Mouse (Mus musculus) adrenal gland, adult (tissue): Measurements from ENCODE around the gene Psmd9.

Experiments used
- DNase-seq, 2 experiments: peaks; one replicate each; pipeline ENCODE4 v3.0.0; 2022 to 2023; ENCODE audit warnings: low spot score in 1 of 2; ENCODE audit not compliant: inconsistent age in 2 of 2

Gene Psmd9

GRCm38 (mm10) chr5:123169284-123169683 lies at the start of gene Psmd9:
TSS of gene Psmd9 (plus strand) at chr5:123169413.
- DNase-seq = peak in 1 of 2 experiments; percentile 18

GRCm38 (mm10) chr5:123120624-123121215 lies 48.5 kb upstream of the Psmd9 start:
- DNase-seq = no peak

GRCm38 (mm10) chr5:123122181-123122580 lies 47.0 kb upstream of the Psmd9 start:
- DNase-seq = peak in 1 of 2 experiments; percentile 33

GRCm38 (mm10) chr5:123125105-123125504 lies 44.1 kb upstream of the Psmd9 start:
- no peak for DNase-seq

- peak; percentile 76 to 81 for DNase-seq
Observed at GRCm38 (mm10) chr5:123125638-123126406, 43.4 kb upstream of the Psmd9 start.

- no peak for DNase-seq
Observed at GRCm38 (mm10) chr5:123127031-123127430, 42.2 kb upstream of the Psmd9 start.

- DNase-seq = peak; percentile 15 to 46
Observed at GRCm38 (mm10) chr5:123128426-123129169, 40.6 kb upstream of the Psmd9 start.

- DNase-seq = no peak
Observed at GRCm38 (mm10) chr5:123129170-123129757, 39.9 kb upstream of the Psmd9 start.

GRCm38 (mm10) chr5:123130030-123130813 lies 39.0 kb upstream of the Psmd9 start:
- no peak for DNase-seq

- peak in 1 of 2 experiments; percentile 16 for DNase-seq
Observed at GRCm38 (mm10) chr5:123130814-123131148, 38.4 kb upstream of the Psmd9 start.

GRCm38 (mm10) chr5:123132308-123133071 lies 36.7 kb upstream of the Psmd9 start, which contains the start of gene Rhof:
TSS of gene Rhof (minus strand) at chr5:123132692.
- DNase-seq = peak; percentile 90 to 94

GRCm38 (mm10) chr5:123133083-123133783 lies 36.0 kb upstream of the Psmd9 start:
- DNase-seq = peak; percentile 89 to 98

GRCm38 (mm10) chr5:123133784-123134143 lies 35.4 kb upstream of the Psmd9 start:
- DNase-seq = peak in 1 of 2 experiments; percentile 55

- peak; percentile 70 to 84 for DNase-seq
Observed at GRCm38 (mm10) chr5:123134186-123134874, 34.9 kb upstream of the Psmd9 start.

- no peak for DNase-seq
Observed at GRCm38 (mm10) chr5:123134875-123135382, 34.3 kb upstream of the Psmd9 start.

- DNase-seq = peak; percentile 97 to 98
Observed at GRCm38 (mm10) chr5:123135471-123136360, 33.5 kb upstream of the Psmd9 start.

GRCm38 (mm10) chr5:123136361-123137043 lies 32.7 kb upstream of the Psmd9 start:
- peak; percentile 96 to 97 for DNase-seq
